Mouse (Mus musculus): ENCODE measurements around the gene Zfp14. TPM values are rescaled to one million over a fixed set of nuclear protein-coding genes. Genes with fewer than 3 reads are reported as not detected.

The Zfp14 gene
- polyA plus RNA-seq, 1 experiment from 2014 or later = 11.5 TPM

DNA sequence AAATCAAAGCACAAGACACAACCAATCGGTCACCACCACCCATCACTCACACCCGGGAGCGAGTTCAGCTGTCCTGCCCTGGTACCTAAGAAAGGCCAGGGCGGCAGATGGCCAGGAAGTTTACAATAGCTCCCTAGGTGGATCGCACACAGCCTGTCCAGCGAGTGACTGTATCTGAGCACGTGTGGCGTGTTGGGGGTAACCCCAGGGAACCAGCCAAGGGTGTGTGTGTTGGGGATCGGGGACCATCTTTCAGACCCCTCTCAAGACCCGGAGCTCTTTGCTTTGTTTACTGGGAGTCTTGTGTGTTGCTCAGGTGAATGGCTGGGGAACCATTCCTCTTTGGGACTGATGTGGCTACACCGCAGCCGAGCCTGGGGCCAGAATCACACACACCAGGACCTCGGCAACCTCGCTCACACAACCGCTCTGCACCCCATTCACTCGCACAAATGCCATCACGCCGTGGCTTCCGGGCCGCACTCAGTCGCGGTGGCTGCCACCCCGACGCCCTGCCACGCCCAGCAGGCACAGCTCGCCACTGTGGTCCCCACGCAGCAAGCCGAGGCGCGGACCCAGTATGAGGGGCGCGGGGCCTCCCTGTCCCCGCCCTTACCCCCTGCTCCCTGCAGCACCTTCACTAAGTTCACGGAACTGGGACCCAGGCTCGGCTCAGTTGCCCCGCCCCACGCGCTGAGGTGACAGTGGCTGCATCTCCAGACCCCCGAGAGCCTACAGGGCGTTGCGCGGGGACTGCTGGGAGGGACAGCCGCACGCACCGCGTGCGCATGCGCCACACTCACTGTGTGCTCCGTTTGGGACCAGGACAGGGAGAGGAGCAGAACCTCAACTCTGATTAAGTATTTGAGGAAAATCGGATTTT lies 21.2 kb upstream of the Zfp14 start, which contains the start of gene Zfp82:
Gene Zfp82 (minus strand): TSS at position 755 of the 883 bp plus-strand sequence.
- peak within 1 kb of the TSS; percentile 92 for H3K4me3 ChIP-seq
- H3K27ac ChIP-seq (replicated peaks) = peak within 1 kb of the TSS; percentile 91
- H3K27me3 ChIP-seq = no peaks in the 10 kb centered on the region
- H3K4me2 ChIP-seq = peak within 1 kb of the TSS; percentile 98
- peak within 1 kb of the TSS; percentile 84 for H3K9ac ChIP-seq
- ATAC-seq (ENCODE audit: low FRiP score, low read depth) = peak; percentile 94
- peaks cover 14% of the 10 kb centered on the region for H3K36me3 ChIP-seq
- under 1% methylated on average over 50 of the region's 50 CpGs for WGBS
- no peaks in the 10 kb centered on the region for H3K9me3 ChIP-seq
- H3K4me1 ChIP-seq (replicated peaks) = peaks cover 19% of the 10 kb centered on the region

DNA sequence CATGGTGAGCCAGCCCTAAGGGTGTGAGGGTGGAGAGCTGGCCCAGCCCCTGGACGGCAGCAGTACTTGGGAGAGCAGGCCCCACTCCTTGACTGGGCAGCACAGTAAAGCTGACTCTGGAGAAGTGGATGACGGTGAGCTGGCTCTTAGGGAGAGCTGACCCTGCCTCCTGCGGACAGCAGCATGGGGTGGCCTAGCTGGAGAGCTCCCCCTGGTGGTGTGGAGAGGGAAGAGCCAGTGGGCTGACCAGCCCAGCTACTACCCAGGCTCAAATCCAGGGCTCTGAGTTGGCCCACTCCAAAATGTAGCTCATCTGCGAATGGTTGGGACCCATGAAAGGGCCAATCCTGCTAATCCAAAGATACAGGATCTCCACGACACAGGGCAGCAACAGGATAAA lies 13.4 kb upstream of the Zfp14 start:
- no peak overlapping the region for H3K4me2 ChIP-seq
- no peak overlapping the region for H3K27ac ChIP-seq (replicated peaks)
- H3K9me3 ChIP-seq = no peaks in the 10 kb centered on the region
- peaks cover 51% of the 10 kb centered on the region for H3K36me3 ChIP-seq
- 85% methylated on average over 5 of the region's 5 CpGs for WGBS
- no peaks in the 10 kb centered on the region for H3K4me1 ChIP-seq (replicated peaks)
- H3K4me3 ChIP-seq = no peak overlapping the region
- ATAC-seq (ENCODE audit: low FRiP score, low read depth) = no peak
- no peaks in the 10 kb centered on the region for H3K27me3 ChIP-seq
- no peak overlapping the region for H3K9ac ChIP-seq

DNA sequence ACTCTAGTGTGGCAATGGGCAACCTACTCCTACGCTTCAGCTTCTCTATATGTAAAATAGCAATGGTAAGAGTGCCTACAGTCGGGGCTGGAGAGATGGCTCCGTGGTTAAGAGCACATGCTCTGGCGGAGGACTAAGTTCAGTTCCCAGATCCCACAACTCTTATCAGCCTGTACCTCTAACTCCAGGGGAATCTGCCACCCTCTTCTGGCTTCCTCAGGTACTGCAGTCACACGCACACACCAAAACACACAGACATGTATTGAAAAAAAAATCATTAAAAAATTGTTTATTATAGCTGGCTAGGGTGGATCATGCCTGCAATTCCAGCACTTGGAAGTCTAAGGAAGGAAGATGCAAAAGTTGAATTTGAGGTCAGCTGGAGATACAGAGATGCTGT lies 11.3 kb upstream of the Zfp14 start:
- H3K27me3 ChIP-seq = no peaks in the 10 kb centered on the region
- H3K4me1 ChIP-seq (replicated peaks) = no peaks in the 10 kb centered on the region
- 94% methylated on average over 5 of the region's 5 CpGs for WGBS
- H3K36me3 ChIP-seq = peaks cover 55% of the 10 kb centered on the region
- no peaks in the 10 kb centered on the region for H3K9me3 ChIP-seq
- no peak overlapping the region for H3K27ac ChIP-seq (replicated peaks)
- H3K9ac ChIP-seq = no peak overlapping the region
- H3K4me2 ChIP-seq = no peak overlapping the region
- no peak overlapping the region for H3K4me3 ChIP-seq
- ATAC-seq (ENCODE audit: low FRiP score, low read depth) = no peak

DNA sequence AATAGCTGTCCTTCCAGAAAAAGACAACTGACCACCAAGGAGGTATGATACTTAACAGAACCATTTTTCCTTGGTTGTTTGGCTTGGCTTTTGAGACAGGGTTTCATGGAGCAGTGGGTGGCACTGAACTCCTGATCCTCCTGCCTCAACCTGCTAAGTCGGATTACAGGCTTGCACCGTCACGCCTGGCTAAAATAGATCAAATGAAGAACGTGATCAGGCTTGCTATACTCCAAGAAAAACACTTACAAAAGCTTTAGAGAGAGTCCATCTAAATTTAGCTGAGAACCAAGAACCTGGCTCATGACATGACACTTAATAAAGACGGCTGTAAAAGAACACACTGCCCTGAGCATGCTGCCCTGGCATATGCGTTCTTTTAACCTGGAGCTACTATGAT lies 9.2 kb upstream of the Zfp14 start:
- 90% methylated on average over 6 of the region's 6 CpGs for WGBS
- no peak overlapping the region for H3K4me2 ChIP-seq

DNA sequence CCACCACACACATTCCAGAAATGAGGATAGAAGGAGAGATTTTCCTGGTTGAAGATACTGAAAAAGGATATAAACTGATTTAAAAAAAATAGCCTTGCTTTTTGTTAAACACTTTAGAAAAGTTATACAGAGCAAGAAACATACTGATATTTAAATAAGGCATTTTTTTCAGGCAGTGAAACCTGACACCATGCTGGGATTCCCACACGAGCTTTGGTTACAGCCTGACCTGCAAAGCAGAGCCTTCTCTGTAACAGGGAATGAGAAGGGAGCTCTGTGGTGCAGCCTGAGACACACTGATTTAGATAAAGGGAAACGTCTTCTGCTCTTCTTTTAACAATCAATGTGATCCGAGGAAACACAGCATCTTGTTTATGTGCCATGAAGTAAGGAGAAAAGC lies 2.4 kb upstream of the Zfp14 start:
- H3K4me2 ChIP-seq = no peak overlapping the region
- peaks cover 22% of the 10 kb centered on the region for H3K36me3 ChIP-seq
- H3K27ac ChIP-seq (replicated peaks) = no peak overlapping the region
- ATAC-seq (ENCODE audit: low FRiP score, low read depth) = no peak
- H3K9me3 ChIP-seq = no peaks in the 10 kb centered on the region
- H3K4me1 ChIP-seq (replicated peaks) = peaks cover 16% of the 10 kb centered on the region
- WGBS = 14% methylated on average over 3 of the region's 3 CpGs
- H3K27me3 ChIP-seq = no peaks in the 10 kb centered on the region
- H3K4me3 ChIP-seq = no peak overlapping the region
- no peak overlapping the region for H3K9ac ChIP-seq

More for the DNA sequence above, 9.2 kb upstream of the Zfp14 start:
- no peak for ATAC-seq (ENCODE audit: low FRiP score, low read depth)
- Histone ChIP-seq H3K9ac (no peak overlapping the region), H3K9me3 (no peaks in the 10 kb centered on the region), H3K27ac (replicated peaks) (no peak overlapping the region), H3K4me1 (replicated peaks) (no peaks in the 10 kb centered on the region), H3K36me3 (peaks cover 61% of the 10 kb centered on the region), H3K4me3 (no peak overlapping the region), H3K27me3 (no peaks in the 10 kb centered on the region)

DNA sequence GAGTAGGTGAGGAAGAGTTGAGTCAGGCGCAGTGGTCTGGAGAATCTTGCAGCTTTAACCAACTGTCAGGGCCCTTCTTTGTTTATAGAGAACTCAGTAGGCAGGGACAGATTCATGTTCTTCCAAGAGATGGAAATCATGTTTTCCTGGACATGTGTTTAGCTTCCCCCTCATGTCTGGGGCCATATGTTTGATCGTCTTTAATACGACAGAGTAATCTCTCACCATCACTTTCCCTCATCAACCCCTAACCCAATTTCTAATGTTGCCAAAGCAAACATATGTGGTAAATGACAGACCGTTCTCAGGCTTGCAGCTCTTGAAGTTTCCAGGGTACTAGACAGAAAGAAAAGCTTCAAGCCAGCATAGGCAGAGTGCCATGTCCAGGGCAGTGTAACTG lies 3.1 kb downstream of the Zfp14 start:
- peaks cover 16% of the 10 kb centered on the region for H3K4me1 ChIP-seq (replicated peaks)
- no peak for ATAC-seq (ENCODE audit: low FRiP score, low read depth)
- H3K4me3 ChIP-seq = no peak overlapping the region
- no peak overlapping the region for H3K27ac ChIP-seq (replicated peaks)
- no peaks in the 10 kb centered on the region for H3K9me3 ChIP-seq
- no peak overlapping the region for H3K9ac ChIP-seq
- no peaks in the 10 kb centered on the region for H3K27me3 ChIP-seq
- H3K36me3 ChIP-seq = 0 out of 2 replicates have a peak, but pooled peaks cover 6% of the 10 kb centered on the region
- 89% methylated on average over 4 of the region's 4 CpGs for WGBS
- no peak overlapping the region for H3K4me2 ChIP-seq

DNA sequence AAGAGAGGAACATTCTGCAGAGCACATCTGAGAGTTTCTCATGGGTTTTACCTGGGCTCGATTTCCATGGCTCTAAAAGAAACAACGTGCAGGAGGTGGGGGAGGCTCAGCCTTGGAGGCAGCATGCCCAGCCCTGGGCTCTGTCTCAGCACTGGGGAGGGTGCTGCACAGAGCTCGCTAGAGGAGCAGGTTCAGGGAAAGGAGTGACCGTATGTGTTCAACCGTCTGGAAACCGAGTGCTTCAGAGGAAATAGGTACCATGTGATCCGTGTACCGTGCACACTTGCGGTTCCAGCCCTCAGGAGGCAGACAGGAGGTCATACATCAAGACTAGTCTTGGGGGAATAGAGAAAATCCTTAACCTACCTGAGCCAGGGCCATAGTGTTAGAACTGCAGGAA lies 6.8 kb downstream of the Zfp14 start:
- no peak overlapping the region for H3K4me2 ChIP-seq
- no peaks in the 10 kb centered on the region for H3K27me3 ChIP-seq
- no peaks in the 10 kb centered on the region for H3K4me1 ChIP-seq (replicated peaks)
- no peaks in the 10 kb centered on the region for H3K9me3 ChIP-seq
- no peak overlapping the region for H3K27ac ChIP-seq (replicated peaks)
- 73% methylated on average over 9 of the region's 9 CpGs for WGBS
- H3K4me3 ChIP-seq = no peak overlapping the region
- no peak overlapping the region for H3K9ac ChIP-seq
- no peak for ATAC-seq (ENCODE audit: low FRiP score, low read depth)
- peaks cover 28% of the 10 kb centered on the region for H3K36me3 ChIP-seq

DNA sequence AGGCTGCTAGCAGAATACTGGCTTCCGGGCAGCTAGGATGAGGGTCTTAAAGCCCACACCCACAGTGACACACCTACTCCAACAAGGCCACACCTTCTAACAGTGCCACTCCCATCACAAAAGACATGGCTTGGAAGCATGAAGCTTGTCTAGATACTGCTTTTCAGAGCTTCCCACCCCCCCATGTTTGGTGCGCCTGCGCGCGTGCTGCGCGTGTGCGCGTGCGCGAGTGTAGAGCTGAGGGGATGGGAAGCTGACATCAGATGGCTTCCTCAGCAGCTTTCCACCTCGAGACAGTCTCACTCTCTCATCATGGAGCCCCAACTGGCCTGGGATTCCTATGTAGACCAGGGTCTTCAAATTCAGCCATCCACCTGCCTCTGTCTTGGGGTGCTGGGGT lies 16.8 kb downstream of the Zfp14 start:
- 96% methylated on average over 12 of the region's 12 CpGs for WGBS
- H3K9me3 ChIP-seq = no peaks in the 10 kb centered on the region
- no peak for ATAC-seq (ENCODE audit: low FRiP score, low read depth)
- no peak overlapping the region for H3K4me2 ChIP-seq
- no peaks in the 10 kb centered on the region for H3K4me1 ChIP-seq (replicated peaks)
- H3K4me3 ChIP-seq = no peak overlapping the region
- no peak overlapping the region for H3K9ac ChIP-seq
- H3K36me3 ChIP-seq = peaks cover 33% of the 10 kb centered on the region
- no peak overlapping the region for H3K27ac ChIP-seq (replicated peaks)
- no peaks in the 10 kb centered on the region for H3K27me3 ChIP-seq

DNA sequence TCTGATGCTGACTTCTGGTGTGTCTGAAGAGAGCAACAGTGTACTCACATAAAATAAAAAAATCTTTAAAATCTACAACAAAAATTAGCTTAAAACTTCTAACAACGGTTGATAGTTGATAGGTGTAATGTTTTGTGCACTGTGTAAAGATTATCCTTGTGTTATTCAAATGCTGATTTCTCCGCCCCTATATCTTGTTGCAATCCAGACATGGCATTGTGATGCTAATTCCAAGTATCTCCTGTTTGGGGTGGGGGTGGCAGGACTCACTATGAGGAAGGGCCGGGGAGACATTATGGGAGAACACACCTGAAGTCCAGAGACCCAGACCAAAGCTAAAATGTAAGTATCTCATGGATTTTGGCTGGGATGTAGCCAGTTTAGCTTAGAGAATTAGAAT lies 19.8 kb downstream of the Zfp14 start:
- Histone ChIP-seq H3K27me3 (no peaks in the 10 kb centered on the region), H3K4me2 (no peak overlapping the region), H3K4me3 (no peak overlapping the region), H3K27ac (replicated peaks) (no peak overlapping the region), H3K4me1 (replicated peaks) (no peaks in the 10 kb centered on the region), H3K9me3 (no peaks in the 10 kb centered on the region), H3K36me3 (peaks cover 7% of the 10 kb centered on the region), H3K9ac (no peak overlapping the region)
- ATAC-seq (ENCODE audit: low FRiP score, low read depth) = no peak
- WGBS = 72% methylated on average over 3 of the region's 3 CpGs

DNA sequence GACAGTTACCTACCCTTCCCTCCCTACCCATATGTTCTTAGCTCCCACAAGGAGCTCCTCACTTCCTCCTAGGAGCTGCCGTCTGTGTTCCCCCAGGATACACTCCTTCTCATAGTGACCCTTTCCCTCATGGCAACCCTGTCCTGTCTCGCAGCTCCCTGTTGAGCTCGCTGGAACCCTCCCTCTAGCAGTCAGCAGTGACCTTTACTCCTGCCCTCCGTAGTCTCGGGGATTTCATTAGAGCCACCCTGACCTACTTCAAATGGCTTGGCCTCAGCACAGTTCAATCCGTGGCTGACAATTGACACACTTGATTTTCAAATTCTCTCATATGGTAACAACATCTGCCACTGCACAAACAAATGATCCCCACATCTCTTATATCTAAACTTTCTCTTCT lies 20.5 kb downstream of the Zfp14 start:
- H3K4me2 ChIP-seq = no peak overlapping the region
- H3K36me3 ChIP-seq = peaks cover 11% of the 10 kb centered on the region; the same call in 1 of the 2 replicates
- H3K4me1 ChIP-seq (replicated peaks) = no peaks in the 10 kb centered on the region
- H3K4me3 ChIP-seq = no peak overlapping the region
- no peak overlapping the region for H3K27ac ChIP-seq (replicated peaks)
- WGBS = 38% methylated on average over 6 of the region's 6 CpGs
- ATAC-seq (ENCODE audit: low FRiP score, low read depth) = no peak
- H3K9me3 ChIP-seq = no peaks in the 10 kb centered on the region
- H3K27me3 ChIP-seq = no peaks in the 10 kb centered on the region
- H3K9ac ChIP-seq = no peak overlapping the region

DNA sequence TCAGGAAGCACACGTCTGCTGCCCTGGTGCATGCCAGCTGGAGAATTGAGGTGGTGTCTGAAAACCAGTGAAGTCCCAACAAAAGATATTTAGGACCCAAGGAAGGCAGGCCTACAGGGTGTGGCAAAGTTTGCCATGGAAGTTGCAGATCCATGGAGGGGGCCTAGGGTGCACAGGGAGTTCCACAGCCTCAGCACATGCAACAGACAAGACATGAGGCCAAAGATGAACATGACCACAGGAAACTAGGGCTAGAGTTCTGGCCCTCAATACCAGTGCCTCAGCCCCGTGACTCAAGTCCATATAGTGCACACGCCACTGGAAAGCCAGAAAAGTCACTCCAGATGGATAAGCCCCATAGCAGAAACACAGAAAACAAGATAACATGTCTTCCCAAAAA lies 22.6 kb downstream of the Zfp14 start:
- peaks cover 10% of the 10 kb centered on the region for H3K36me3 ChIP-seq
- ATAC-seq (ENCODE audit: low FRiP score, low read depth) = no peak
- no peak overlapping the region for H3K4me3 ChIP-seq
- H3K9me3 ChIP-seq = no peaks in the 10 kb centered on the region
- H3K4me1 ChIP-seq (replicated peaks) = no peaks in the 10 kb centered on the region
- WGBS = 94% methylated on average over 3 of the region's 3 CpGs
- H3K27me3 ChIP-seq = no peaks in the 10 kb centered on the region
- H3K9ac ChIP-seq = no peak overlapping the region
- H3K4me2 ChIP-seq = no peak overlapping the region
- H3K27ac ChIP-seq (replicated peaks) = no peak overlapping the region

DNA sequence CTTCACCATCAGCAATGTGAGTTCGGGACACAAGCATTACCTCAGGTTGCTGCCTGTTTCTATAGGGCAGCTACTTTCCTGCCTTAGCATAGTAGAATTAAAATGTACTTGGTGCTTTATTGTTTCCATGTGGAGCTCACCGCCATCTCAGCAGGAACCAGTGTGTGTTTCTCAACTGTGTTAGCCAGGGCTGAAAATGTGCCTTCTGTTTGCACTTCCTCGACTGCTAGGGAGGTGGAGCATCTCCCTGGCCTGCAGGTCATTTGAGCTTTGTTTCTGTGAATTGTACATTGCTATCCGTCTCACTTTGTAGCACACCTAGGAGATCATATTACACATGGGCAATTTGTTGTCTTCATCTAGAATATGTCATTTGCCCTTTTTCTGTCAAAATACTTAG lies 23.8 kb downstream of the Zfp14 start:
- Histone ChIP-seq H3K9me3 (no peaks in the 10 kb centered on the region), H3K9ac (no peak overlapping the region), H3K4me3 (no peak overlapping the region), H3K36me3 (peaks cover 22% of the 10 kb centered on the region), H3K27ac (replicated peaks) (no peak overlapping the region), H3K27me3 (no peaks in the 10 kb centered on the region), H3K4me1 (replicated peaks) (no peaks in the 10 kb centered on the region), H3K4me2 (no peak overlapping the region)
- ATAC-seq (ENCODE audit: low FRiP score, low read depth) = no peak
- WGBS = 69% methylated on average over 4 of the region's 4 CpGs

DNA sequence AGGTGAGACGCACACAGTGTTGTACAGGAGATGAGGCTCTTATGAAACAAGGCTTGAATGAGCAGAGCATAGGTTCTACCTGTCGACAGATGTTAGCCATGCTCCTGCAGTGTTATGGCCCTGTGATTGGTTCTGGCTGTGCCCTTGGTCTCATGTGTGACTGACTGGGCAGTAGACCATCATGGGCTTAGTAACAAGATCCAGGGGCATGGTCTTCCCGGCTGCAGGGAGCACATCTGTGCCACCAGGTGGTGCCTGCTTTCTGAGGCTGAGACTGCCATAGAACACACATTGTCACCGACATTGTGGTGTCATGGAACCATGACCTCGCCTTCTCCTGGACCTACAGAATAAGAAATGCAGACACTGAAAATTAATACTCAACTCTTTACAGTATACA lies 25.8 kb downstream of the Zfp14 start:
- no peak overlapping the region for H3K27ac ChIP-seq (replicated peaks)
- no peaks in the 10 kb centered on the region for H3K27me3 ChIP-seq
- no peak overlapping the region for H3K4me2 ChIP-seq
- no peak overlapping the region for H3K9ac ChIP-seq
- H3K36me3 ChIP-seq = peaks cover 26% of the 10 kb centered on the region
- no peak for ATAC-seq (ENCODE audit: low FRiP score, low read depth)
- no peaks in the 10 kb centered on the region for H3K4me1 ChIP-seq (replicated peaks)
- H3K9me3 ChIP-seq = no peaks in the 10 kb centered on the region
- H3K4me3 ChIP-seq = no peak overlapping the region
- 80% methylated on average over 5 of the region's 5 CpGs for WGBS
